Mouse (Mus musculus) liver, embryonic 12.5 days (tissue): ENCODE measurements around the gene Ppp6r3. TPM values are rescaled to one million over a fixed set of nuclear protein-coding genes. Genes with fewer than 3 reads are reported as not detected.

Experiments used
- ATAC-seq: fragments of 200-750 bp; cut with Nextera tagmentation; 2 replicates; pipeline ENCODE4 v1.8.0; 2017; ENCODE audit warnings: moderate number of reproducible peaks, mild to moderate bottlenecking, moderate library complexity
- H3K27ac ChIP-seq: fragments of 300-500 bp; sonication (generic); 2 replicates; pipeline ENCODE4 v1.5.1; 2016; ENCODE audit warnings: mild to moderate bottlenecking
- H3K27me3 ChIP-seq: fragments of 300-500 bp; sonication (generic); replicated peaks from 2 replicates; pipeline ENCODE4 v1.6.1; 2016; ENCODE audit warnings: mild to moderate bottlenecking, moderate library complexity
- H3K36me3 ChIP-seq: fragments of 300-500 bp; sonication (generic); 2 replicates; pipeline ENCODE4 v1.6.1; 2016; ENCODE audit warnings: mild to moderate bottlenecking, moderate library complexity
- H3K4me1 ChIP-seq: fragments of 300-500 bp; sonication (generic); 2 replicates; pipeline ENCODE4 v1.6.1; 2016
- H3K4me2 ChIP-seq: fragments of 300-500 bp; sonication (generic); 2 replicates; pipeline ENCODE4 v1.6.1; 2016; ENCODE audit warnings: mild to moderate bottlenecking, moderate library complexity
- H3K4me3 ChIP-seq: fragments of 300-500 bp; sonication (generic); 2 replicates; pipeline ENCODE4 v1.5.1; 2016; ENCODE audit warnings: mild to moderate bottlenecking, moderate library complexity
- H3K9ac ChIP-seq: fragments of 300-500 bp; sonication (generic); 2 replicates; pipeline ENCODE4 v1.6.1; 2016; ENCODE audit warnings: mild to moderate bottlenecking, moderate library complexity
- H3K9me3 ChIP-seq: fragments of 300-500 bp; sonication (generic); replicated peaks from 2 replicates; pipeline ENCODE4 v1.6.1; 2016; ENCODE audit warnings: mild to moderate bottlenecking, moderate library complexity
- WGBS: fragments of 180-500 bp; shearing (Covaris S2); methylation state at CpG from one replicate; pipeline ENCODE4 v1.1.7; 2016; ENCODE audit not compliant: insufficient replicate concordance; 5-methylcytosine and 5-hydroxymethylcytosine counted together
- polyA plus RNA-seq: library from polyadenylated mRNA; unstranded; fragments of >200 nt; fragmentation: Nextera tagmentation; extraction: Ambion mirVana; gene quantifications from 2 replicates; pipeline ENCODE4 v1.2.1, GENCODE M21; 2016

The Ppp6r3 gene
- polyA plus RNA-seq: 35.8 and 37.3 TPM in 2 replicates

DNA sequence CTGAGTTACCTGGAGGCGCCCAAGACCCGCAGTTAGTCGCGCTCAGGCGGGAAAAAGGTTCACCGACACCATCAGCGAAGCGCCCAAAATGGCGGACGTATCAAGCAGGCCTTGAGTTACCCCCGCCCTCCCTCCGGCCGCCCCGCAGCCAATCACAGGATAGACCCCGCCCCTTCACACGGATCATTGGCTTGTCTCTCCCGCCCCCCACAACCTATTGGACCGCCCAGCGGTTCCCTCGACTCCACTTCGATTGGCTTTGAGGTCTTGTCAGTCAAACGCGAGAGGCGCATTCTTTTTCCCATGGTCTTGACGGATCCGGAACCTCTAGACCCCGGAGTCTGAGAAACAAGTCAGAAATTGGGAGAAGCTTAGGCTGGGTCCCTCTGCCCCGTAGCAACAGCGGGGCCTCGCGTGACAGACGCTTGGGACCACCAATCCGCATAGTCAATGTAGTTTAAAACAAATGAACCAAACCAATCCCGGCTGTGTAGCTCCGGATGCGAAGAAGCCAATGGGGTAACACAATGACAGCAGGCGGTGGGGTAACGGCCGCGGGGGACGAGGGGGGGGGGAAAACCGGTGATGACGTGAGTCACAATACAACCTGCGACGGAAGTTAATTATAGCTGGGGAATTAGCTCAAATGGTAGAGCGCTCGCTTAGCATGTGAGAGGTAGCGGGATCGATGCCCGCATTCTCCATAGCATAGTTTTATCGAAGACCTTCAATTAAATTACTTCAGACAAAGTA lies at the start of gene Ppp6r3:
Gene Ppp6r3, minus strand, starts transcription at position 118 of the 753 bp plus-strand sequence.
- peaks cover 46% of the 10 kb centered on the region for H3K4me1 ChIP-seq
- peak within 1 kb of the TSS; percentile 94 for H3K27ac ChIP-seq
- no peaks in the 10 kb centered on the region for H3K27me3 ChIP-seq
- 1% methylated on average over 51 of the region's 51 CpGs for WGBS
- peak; percentile 96 for ATAC-seq
- peak within 1 kb of the TSS; percentile 94 for H3K9ac ChIP-seq
- H3K9me3 ChIP-seq: no peaks in the 10 kb centered on the region
- peak within 1 kb of the TSS; percentile 87 for H3K4me2 ChIP-seq
- H3K4me3 ChIP-seq: peak within 1 kb of the TSS; percentile 80
- peaks cover 2% of the 10 kb centered on the region; the same call in 1 of the 2 replicates for H3K36me3 ChIP-seq

DNA sequence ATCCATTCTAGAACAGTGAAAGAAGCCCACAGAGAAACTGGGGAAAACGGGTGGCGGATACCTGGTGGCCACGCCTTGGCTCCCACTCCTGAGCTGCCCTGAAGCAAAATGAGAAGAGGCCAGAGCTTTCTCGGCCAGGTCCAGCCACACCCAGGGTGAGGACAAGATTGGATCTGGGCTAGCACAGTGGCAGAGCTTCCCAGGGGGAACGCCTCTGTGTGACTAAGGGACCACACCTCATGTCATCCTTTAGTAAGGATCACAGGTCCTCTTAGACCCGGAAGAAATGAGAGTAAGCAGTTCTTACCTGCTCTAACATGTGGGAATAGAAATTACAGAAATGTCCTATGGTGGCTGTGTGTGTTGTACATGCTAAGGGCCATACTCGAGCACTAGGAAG lies 49.6 kb upstream of the Ppp6r3 start:
- Histone ChIP-seq H3K9me3 (no peaks in the 10 kb centered on the region), H3K27me3 (no peaks in the 10 kb centered on the region), H3K9ac (no peak overlapping the region), H3K4me3 (no peak overlapping the region), H3K4me1 (0 out of 2 replicates have a peak, but pooled peaks cover 6% of the 10 kb centered on the region), H3K36me3 (peaks cover 86% of the 10 kb centered on the region), H3K4me2 (no peak overlapping the region), H3K27ac (no peak overlapping the region)
- WGBS: 73% methylated on average over 7 of the region's 7 CpGs
- ATAC-seq: no peak

DNA sequence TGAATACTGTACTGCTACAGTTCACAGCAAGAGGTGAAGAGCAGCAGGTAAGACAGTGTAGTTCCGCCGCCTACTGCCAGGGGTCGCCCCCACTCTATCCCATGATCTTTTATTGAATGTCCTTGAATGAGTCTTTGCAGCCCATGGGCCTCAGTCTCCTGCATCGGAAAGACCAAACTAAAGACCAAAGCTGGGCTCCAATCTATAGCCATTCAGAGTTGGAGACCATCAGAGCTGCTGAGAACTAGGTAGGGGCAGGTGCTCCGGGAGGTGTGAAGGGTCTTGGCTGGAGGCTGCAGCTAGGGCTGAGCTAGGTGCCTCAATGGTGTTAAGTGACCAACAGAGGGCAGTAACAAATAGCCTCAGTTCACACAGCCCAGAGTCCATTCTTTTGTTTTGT lies 48.3 kb upstream of the Ppp6r3 start:
- H3K36me3 ChIP-seq: peaks cover 86% of the 10 kb centered on the region
- WGBS: 57% methylated on average over 5 of the region's 5 CpGs
- H3K9ac ChIP-seq: no peak overlapping the region
- ATAC-seq: 0 out of 2 replicates have a peak, but pooled peaks have one; percentile 41
- no peak overlapping the region for H3K27ac ChIP-seq
- H3K9me3 ChIP-seq: no peaks in the 10 kb centered on the region
- H3K4me1 ChIP-seq: 0 out of 2 replicates have a peak, but pooled peaks cover 6% of the 10 kb centered on the region
- H3K27me3 ChIP-seq: no peaks in the 10 kb centered on the region
- no peak overlapping the region for H3K4me2 ChIP-seq
- H3K4me3 ChIP-seq: no peak overlapping the region

DNA sequence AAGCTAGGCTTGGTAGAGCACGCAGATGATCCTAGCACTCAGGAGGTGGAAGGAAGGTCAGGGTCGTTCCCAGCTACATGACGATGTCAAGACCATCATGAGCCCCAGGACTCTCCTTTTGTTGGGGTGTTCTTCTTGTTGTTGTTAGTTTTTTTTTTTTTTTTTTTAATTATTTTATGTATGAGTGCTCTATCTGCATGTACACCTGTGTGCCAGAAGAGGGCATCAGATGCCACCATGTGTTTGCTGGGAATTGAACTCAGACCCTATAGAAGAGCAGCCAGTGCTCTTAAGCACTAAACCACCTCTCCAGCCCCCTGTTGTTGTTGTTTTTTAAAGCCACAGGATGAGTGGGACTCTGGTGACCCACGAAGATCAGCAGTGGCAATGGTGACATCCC lies 47.7 kb upstream of the Ppp6r3 start:
- 80% methylated on average over 4 of the region's 4 CpGs for WGBS
- Histone ChIP-seq H3K4me3 (no peak overlapping the region), H3K4me2 (no peak overlapping the region), H3K27ac (no peak overlapping the region), H3K27me3 (no peaks in the 10 kb centered on the region), H3K4me1 (0 out of 2 replicates have a peak, but pooled peaks cover 3% of the 10 kb centered on the region), H3K9ac (no peak overlapping the region), H3K9me3 (no peaks in the 10 kb centered on the region), H3K36me3 (peaks cover 86% of the 10 kb centered on the region)
- no peak for ATAC-seq

DNA sequence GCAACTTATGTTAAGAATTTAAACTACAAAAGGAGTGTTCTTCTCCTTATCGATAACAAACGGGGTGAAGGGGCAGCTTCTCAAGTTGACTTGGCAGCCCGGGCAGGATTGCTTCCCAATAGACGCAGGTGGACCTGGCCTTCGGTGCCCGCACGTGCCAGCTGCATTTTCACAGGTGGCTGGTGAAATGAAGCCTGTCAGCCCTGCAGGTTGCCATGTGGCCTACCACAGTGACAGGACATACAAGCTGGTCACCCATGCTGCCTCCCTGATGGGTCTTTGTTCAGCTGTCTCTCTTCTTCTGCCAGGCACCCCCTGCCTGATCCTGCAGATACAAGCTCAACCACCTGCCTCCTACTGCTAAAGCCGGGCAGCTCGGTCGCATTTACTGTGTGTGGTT lies 45.3 kb upstream of the Ppp6r3 start:
- H3K9ac ChIP-seq: no peak overlapping the region
- no peak overlapping the region for H3K4me3 ChIP-seq
- H3K9me3 ChIP-seq: no peaks in the 10 kb centered on the region
- no peaks in the 10 kb centered on the region for H3K4me1 ChIP-seq
- peaks cover 81% of the 10 kb centered on the region for H3K36me3 ChIP-seq
- WGBS: 90% methylated on average over 10 of the region's 10 CpGs
- no peak overlapping the region for H3K4me2 ChIP-seq
- H3K27me3 ChIP-seq: no peaks in the 10 kb centered on the region
- ATAC-seq: no peak
- no peak overlapping the region for H3K27ac ChIP-seq

DNA sequence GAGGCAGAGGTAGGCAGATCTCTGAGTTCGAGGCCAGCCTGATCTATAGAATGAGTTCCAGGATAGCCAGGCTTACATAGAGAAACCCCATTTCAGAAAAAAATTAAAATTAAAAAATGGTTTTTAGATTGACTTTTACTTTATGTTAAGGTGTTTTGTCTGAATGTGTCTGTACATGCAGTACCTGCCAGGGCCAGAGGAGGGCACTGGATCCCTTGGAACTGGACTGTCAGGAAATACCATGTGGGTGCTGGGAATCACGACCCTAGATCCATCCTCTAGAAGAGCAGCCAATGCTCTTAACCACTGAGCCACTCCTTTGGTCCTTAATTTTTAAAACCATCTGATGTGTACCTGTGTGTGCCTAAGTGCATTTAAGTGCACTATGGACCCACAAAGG lies 43.8 kb upstream of the Ppp6r3 start:
- H3K4me1 ChIP-seq: no peaks in the 10 kb centered on the region
- no peaks in the 10 kb centered on the region for H3K9me3 ChIP-seq
- H3K4me2 ChIP-seq: no peak overlapping the region
- ATAC-seq: no peak
- H3K27me3 ChIP-seq: no peaks in the 10 kb centered on the region
- no peak overlapping the region for H3K4me3 ChIP-seq
- no peak overlapping the region for H3K9ac ChIP-seq
- H3K36me3 ChIP-seq: peaks cover 85% of the 10 kb centered on the region
- 68% methylated on average over 2 of the region's 2 CpGs for WGBS
- H3K27ac ChIP-seq: no peak overlapping the region

DNA sequence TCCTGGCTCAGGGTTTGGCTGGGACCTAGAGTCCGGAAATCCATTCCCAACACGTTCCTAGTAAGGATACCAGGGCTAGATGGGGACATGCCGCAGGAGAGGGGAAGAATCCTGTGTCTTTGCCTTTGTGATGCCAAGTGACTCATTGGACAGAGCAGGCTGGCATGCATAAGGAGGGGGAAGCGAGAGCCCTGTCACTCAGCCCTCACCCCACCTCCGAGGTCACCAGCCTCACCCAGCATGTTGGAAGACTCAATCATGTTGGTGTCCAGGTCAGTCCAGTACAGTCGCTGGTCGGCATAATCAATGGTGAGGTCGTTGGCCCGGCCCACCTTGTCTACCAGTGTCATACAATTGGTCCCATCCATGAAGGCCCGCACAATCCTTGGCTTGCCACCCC lies 38.4 kb upstream of the Ppp6r3 start:
- Histone ChIP-seq H3K4me1 (no peaks in the 10 kb centered on the region), H3K4me2 (no peak overlapping the region), H3K9ac (no peak overlapping the region), H3K27me3 (no peaks in the 10 kb centered on the region), H3K9me3 (no peaks in the 10 kb centered on the region), H3K27ac (no peak overlapping the region), H3K36me3 (peaks cover 86% of the 10 kb centered on the region), H3K4me3 (no peak overlapping the region)
- no peak for ATAC-seq
- 83% methylated on average over 10 of the region's 10 CpGs for WGBS

DNA sequence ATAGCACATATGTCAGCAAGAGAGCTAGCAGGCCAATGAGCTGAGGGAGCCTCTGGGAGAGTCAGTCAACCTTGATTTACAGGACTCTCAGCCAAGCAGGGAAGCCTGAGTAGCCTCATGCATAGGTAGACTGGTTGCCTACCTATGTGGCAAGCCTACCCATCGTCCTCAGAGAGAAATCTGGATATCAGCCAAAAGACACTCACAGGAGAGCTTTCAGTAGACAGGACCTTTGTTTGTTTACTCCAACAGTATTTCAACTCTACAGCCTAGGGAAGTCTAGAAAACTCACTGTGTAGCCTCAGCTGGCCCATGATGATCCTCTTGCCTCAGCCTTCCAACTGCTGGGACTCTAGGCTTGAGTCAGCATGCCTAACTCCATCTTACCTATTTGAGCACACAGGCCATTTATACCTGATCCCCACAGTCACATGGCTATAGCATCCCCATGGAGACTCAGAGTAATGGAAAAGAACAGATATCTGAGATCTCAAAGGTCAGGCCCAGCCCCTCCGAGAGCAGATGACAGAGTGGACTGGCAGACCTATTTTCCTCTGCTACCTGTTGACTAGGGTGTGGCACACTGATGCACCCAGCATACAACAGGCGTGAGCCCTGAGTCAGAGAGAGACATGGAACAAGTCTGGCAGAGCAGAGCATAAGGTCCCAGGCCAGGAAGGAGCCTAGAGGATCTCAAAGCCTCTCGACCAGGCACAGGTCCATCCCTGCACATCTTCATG lies 37.2 kb upstream of the Ppp6r3 start:
- 78% methylated on average over 4 of the region's 4 CpGs for WGBS

DNA sequence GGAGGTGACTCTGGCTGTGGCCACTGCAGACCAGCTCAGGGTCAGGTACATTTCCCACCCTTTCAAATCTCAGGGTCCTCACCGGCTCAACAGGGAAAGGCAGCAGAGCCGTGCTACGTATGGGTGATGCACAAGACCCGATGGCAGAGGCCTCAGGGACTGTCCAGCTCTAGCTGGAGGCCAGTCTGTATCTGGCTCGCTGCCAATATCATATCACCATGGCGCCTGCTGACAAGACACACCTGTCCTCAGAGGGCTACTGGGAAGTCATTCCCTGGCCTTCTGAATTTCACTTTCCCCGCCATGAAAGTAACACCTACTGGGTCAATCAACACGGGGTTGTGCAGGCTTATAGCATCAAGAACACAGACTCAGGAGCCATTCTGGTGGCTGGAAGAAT lies 36.2 kb upstream of the Ppp6r3 start:
- 79% methylated on average over 8 of the region's 8 CpGs for WGBS
- peaks cover 78% of the 10 kb centered on the region for H3K36me3 ChIP-seq
- ATAC-seq: no peak

More for the DNA sequence above, 37.2 kb upstream of the Ppp6r3 start:
- Histone ChIP-seq H3K27ac (no peak overlapping the region), H3K9me3 (no peaks in the 10 kb centered on the region), H3K4me1 (no peaks in the 10 kb centered on the region), H3K36me3 (peaks cover 81% of the 10 kb centered on the region), H3K27me3 (no peaks in the 10 kb centered on the region), H3K4me3 (no peak overlapping the region), H3K4me2 (no peak overlapping the region), H3K9ac (no peak overlapping the region)
- no peak for ATAC-seq

DNA sequence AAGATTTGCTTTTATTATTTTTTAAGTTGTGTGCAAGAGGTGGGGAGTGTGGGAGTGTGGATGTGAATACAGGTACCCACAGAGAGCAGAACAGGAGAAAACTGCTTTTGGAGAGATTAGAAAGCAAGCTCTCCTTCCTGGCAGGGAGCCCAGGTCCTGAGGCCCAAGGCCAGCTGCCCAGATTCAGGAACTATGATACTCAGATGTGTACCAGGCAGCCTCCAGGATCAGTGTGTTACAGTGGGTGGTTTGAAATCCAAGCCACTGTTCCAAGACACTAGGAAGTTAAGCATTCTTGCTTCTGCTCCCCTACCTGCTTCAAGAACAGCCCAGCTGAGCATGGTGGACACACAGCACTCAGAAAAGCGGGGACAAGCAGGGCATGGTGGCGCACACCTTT lies 35.3 kb upstream of the Ppp6r3 start:
- Histone ChIP-seq H3K9me3 (no peaks in the 10 kb centered on the region), H3K4me2 (no peak overlapping the region), H3K27ac (no peak overlapping the region), H3K4me1 (no peaks in the 10 kb centered on the region), H3K27me3 (no peaks in the 10 kb centered on the region), H3K36me3 (peaks cover 84% of the 10 kb centered on the region), H3K9ac (no peak overlapping the region), H3K4me3 (no peak overlapping the region)
- 90% methylated on average over 2 of the region's 2 CpGs for WGBS
- ATAC-seq: no peak

More for the DNA sequence above, 36.2 kb upstream of the Ppp6r3 start:
- Histone ChIP-seq H3K9ac (no peak overlapping the region), H3K27ac (no peak overlapping the region), H3K4me3 (no peak overlapping the region), H3K4me1 (no peaks in the 10 kb centered on the region), H3K27me3 (no peaks in the 10 kb centered on the region), H3K4me2 (no peak overlapping the region), H3K9me3 (no peaks in the 10 kb centered on the region)

DNA sequence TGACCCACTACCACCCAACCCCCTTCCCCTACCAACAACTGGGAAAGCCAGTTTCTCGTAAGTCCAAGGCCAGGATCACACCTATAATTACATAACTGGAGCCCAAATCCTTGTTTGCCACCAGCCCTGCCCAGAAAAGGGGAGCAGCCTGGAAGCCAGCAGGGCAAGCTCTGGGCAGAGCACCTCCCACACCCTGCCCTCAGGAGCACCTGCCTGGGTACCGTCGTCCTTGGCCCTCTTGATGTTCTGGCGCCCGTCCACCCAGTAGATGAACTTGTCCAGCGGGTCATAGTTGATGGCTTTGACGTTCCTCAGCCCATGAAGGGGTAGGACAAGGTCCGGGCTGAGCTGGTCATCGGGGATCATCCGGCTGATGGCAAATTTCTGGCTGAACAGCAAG lies 34.3 kb upstream of the Ppp6r3 start:
- ATAC-seq: no peak
- peaks cover 79% of the 10 kb centered on the region for H3K36me3 ChIP-seq
- 85% methylated on average over 10 of the region's 10 CpGs for WGBS

DNA sequence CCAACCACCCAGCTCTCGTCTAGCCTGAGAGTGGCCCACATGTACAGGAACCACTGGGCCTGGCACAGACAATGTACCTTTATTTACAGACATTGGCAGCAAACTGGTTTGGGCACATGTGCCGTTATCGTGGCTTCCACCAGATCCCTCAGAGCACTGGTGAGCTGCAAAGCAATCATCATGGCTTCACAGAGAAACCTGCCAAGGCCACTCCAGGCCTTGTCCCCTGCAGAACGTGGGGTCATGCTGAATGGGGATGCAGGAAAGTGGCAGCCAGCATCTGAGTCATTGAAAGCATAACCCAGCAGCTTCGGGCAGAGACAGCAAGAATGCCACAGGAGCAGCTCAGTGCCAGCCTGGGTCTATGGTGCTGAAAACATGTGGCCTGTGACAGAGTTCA lies 18.8 kb upstream of the Ppp6r3 start:
- peaks cover 98% of the 10 kb centered on the region for H3K36me3 ChIP-seq
- no peak overlapping the region for H3K9ac ChIP-seq
- H3K9me3 ChIP-seq: no peaks in the 10 kb centered on the region
- no peak overlapping the region for H3K4me3 ChIP-seq
- no peak for ATAC-seq
- H3K27ac ChIP-seq: no peak overlapping the region
- WGBS: 82% methylated on average over 5 of the region's 5 CpGs
- no peak overlapping the region for H3K4me2 ChIP-seq
- H3K27me3 ChIP-seq: no peaks in the 10 kb centered on the region
- H3K4me1 ChIP-seq: peaks cover 19% of the 10 kb centered on the region

More for the DNA sequence above, 34.3 kb upstream of the Ppp6r3 start:
- no peaks in the 10 kb centered on the region for H3K9me3 ChIP-seq
- no peaks in the 10 kb centered on the region for H3K27me3 ChIP-seq
- no peak overlapping the region for H3K9ac ChIP-seq
- no peaks in the 10 kb centered on the region for H3K4me1 ChIP-seq
- no peak overlapping the region for H3K27ac ChIP-seq
- no peak overlapping the region for H3K4me2 ChIP-seq
- H3K4me3 ChIP-seq: no peak overlapping the region
